Mouse (Mus musculus): ENCODE results near the gene Pappa.

Pappa gene

DNA sequence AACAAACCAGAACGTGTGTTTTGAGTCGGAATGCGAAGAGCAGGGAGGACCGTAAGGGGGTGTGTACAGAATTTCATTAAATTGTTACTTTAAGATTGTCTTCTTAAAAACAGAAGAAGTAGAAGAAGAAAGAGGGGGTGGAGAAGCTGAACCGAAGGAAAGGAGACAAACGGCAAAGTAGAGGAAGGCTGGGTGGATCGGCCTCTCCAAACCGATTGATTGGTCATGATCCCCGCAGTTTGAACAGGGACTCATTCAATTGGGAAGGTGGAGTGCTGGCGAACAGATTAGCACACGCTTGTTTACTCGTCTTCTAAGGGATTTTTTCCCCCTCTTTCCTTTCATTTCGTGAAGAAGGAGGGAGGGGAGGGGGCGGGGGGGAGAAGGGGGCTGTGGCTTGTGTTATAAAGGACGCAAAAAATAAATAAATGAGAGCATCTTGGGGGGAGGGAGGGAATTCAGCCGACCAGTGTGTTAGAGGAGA is at the start of gene Pappa:
TSS of gene Pappa (plus strand) at position 434 of the 484 bp plus-strand sequence.
- DNase-seq (ENCODE audit: low spot score), result no peak

GRCm38 (mm10) chr4:65077906-65078615 is 45.9 kb upstream of the Pappa start:
- DNase-seq (ENCODE audit: low spot score), result no peak

DNA sequence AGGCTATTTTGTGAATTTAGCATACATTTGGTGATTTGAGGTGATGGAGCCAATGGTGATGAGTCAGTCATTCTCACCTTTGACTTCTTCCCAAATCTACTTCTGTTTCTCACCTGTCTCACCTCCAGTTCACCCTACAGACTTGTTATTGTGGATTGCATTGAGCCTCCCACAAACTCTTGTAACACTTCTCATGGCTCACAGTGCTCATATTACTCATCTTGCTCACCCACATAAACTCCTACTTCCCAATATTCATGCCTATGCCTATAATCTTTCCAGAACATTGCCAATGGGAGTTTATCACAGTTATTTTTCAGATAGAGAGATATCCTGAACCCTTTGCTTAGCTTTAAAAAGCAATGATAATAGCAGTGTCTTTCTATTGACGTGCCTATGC is 37.1 kb upstream of the Pappa start:
- DNase-seq (ENCODE audit: low spot score), result no peak

DNA sequence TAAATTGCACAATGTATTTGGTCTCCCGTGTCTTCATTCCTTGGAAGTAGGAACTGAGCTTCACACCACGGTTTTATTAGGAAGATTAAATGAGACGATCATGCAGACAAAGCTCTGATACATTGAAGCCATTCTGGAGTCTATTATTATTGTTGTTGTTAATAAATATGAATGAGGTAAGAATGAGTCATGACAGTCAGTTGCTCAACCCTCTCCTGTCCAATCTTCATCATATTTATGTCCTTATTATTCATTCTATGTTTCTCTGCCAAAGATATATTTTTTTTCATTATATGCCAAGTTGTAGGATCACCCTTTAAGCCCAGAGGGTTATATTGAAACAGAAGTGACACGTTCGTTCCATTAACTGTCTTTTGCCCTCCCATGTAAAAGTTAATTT is 36.4 kb upstream of the Pappa start:
- DNase-seq (ENCODE audit: low spot score), result no peak

DNA sequence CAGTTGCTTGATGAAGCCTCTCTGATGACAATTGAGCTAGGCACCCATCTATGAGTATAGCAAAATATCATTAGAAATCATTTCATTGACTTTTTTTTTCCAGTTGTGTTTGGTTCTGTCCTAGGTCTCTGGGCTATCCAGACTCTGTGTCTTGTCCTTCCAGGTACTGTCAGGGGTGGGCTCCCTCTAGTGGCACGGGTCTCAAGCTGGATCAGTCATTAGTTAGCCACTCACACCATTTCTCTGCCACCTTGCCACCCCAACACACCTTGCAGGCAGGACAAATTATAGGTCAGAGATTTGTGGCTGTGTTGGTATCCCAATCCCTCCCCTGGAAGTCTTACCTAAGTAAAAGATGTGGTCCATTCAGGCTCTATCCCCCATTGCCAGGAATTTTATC is 31.8 kb upstream of the Pappa start:
- DNase-seq (ENCODE audit: low spot score), result no peak

- no peak for DNase-seq (ENCODE audit: low spot score)
Observed at GRCm38 (mm10) chr4:65120329-65120728, 3.6 kb upstream of the Pappa start.

DNA sequence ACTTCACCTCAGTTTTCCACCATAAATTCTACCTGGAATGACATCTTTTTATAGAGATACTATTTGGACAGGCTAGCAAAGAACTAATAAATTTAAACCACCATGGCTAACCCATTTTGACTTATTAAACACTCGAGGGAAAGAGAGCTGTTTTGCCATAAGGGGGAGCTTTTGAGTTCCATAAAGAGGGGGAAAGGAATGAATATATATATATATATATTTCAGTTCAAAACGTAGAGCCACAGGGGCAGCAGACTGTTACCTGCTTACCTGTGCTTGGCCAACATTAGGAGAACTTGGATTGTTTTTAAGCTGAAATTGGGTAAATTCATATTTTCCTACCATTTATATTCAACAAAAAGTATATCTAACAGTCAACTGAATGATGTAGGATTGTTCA is 1.1 kb upstream of the Pappa start:
- DNase-seq (ENCODE audit: low spot score), result peak; percentile 11

GRCm38 (mm10) chr4:65124369-65125151 is 586 bp downstream of the Pappa start:
- peak; percentile 13 for DNase-seq (ENCODE audit: low spot score)

- DNase-seq (ENCODE audit: low spot score), result peak; percentile 43
Observed at GRCm38 (mm10) chr4:65125341-65126332, 1.7 kb downstream of the Pappa start.

DNA sequence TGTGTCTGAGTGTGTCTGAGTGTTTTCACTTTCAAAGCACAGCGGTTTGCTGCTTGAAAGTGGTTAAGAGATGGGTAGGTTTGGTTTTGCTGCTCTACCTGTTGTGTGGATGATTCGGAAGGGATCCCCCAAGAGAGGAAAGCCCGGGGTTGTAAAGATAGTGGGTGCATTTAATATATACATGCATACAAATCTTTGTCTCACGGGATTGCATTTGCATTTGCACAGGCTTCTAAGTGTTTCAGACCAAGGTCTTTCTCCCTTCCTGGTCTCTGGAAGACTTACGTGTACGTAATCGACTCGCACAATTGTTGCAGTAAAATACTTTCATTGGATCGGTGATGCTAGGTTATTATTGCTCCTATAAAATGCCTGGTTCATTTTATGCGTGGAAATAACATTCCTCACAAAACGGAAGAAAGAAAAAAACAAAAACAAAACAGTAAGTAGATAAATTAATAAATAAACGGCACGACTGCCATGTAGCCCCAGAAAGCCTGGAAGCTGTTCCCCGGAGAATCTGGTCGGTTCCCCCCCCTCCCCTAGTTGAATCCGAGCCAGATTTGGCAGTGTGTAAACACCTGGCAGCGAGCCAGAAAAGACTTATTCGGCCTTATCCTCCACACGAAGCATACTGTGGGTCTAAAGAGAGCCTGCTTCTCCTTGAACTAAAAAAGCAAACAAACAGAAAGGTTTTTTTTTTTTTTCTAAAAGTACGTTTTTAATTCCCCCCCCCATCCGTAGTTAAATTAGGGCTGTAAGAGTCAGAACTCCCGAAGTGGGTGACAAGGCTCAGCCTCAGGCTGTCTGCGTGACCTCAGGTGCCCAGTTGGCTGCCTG is 2.7 kb downstream of the Pappa start:
- DNase-seq (ENCODE audit: low spot score), result peak; percentile 46

- peak; percentile 8 for DNase-seq (ENCODE audit: low spot score)
Observed at GRCm38 (mm10) chr4:65127291-65127590, 3.3 kb downstream of the Pappa start.

- DNase-seq (ENCODE audit: low spot score), result no peak
Observed at GRCm38 (mm10) chr4:65132657-65133056, 8.7 kb downstream of the Pappa start.

GRCm38 (mm10) chr4:65134358-65134757 is 10.4 kb downstream of the Pappa start:
- DNase-seq (ENCODE audit: low spot score), result no peak

- no peak for DNase-seq (ENCODE audit: low spot score)
Observed at GRCm38 (mm10) chr4:65135109-65135508, 11.1 kb downstream of the Pappa start.

DNA sequence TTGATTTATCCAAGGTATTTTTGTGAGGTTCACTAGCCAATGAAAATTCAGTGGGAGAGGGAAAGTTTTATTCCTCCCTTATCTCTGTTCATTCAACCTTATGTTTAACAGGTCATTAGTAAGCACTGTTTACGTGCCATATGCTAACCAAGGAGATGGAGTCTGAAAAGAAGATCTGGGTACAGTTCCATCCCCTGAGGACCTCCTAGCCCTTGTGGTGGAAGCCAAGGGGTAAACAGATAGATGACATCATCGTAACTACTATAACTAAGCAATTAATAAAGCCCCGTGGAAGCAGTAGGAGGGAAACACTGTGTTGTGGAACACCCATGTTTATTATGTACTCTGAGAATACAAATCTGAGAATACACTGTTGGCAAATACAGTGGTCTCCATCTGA is 12.6 kb downstream of the Pappa start:
- DNase-seq (ENCODE audit: low spot score), result no peak

DNA sequence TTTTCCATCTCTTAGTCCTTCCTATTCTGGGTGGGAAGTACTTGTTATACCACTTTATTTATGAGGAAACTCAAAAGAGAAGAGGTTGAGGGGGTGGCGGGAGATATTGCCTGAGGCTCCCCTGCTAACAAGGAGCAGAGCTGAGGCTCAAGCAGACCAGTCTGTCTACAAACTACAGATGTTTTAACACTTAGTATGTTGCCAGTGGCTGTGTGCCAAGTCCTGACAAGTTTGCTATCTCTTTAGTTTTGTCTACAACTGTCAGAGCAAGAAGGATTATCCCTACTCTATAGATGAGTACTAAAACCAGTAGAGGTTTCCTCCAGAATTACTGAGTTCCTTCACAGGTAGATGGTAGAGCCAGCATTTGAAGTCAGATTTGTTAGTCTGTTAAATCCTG is 23.0 kb downstream of the Pappa start:
- DNase-seq (ENCODE audit: low spot score), result no peak

GRCm38 (mm10) chr4:65153601-65154000 is 29.6 kb downstream of the Pappa start:
- DNase-seq (ENCODE audit: low spot score), result no peak

GRCm38 (mm10) chr4:65156231-65156630 is 32.3 kb downstream of the Pappa start:
- DNase-seq (ENCODE audit: low spot score), result no peak

- no peak for DNase-seq (ENCODE audit: low spot score)
Observed at GRCm38 (mm10) chr4:65158651-65159050, 34.7 kb downstream of the Pappa start.

DNA sequence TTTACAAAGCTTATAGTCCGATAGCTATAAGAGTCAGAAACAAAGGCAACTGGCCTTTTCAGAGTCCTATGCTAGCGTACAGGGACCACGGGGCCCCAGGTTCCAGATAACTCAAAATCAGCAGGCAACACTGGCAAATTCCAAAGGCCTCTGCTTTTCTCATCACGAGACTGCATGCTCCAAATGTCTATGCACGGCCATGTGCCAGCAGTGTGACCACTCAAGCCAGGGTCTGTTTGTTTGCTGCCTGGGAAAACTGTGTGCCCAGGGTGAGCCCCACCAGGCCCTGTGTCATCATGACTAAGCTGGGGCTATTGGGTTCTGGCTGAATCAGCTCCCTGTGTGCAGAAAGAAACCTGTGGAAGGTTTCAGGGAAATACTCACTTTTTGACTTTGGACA is 35.5 kb downstream of the Pappa start:
- no peak for DNase-seq (ENCODE audit: low spot score)

DNA sequence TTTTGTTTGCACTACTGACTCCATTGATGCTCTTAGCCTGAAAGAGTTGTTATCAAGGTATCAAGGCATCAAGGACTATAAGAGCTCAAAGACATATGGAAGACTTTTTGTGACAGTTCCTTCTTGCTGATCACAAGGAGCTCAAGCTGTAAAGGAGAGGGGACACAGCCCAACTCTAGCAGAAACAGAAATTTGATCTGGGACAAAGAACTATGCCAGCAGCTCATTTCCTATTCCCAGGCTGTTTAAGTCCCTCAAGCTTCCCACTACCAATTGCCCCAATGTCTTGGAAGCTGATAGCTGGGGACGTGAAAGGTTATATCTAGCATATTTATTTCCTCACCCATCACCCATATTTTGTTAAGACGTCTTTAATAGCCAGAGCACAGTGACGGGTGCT is 39.7 kb downstream of the Pappa start:
- no peak for DNase-seq (ENCODE audit: low spot score)

Data from ovary, postnatal 14 days (tissue).